Mouse (Mus musculus): ENCODE measurements around the gene Rfx1.

Rfx1 gene

DNA sequence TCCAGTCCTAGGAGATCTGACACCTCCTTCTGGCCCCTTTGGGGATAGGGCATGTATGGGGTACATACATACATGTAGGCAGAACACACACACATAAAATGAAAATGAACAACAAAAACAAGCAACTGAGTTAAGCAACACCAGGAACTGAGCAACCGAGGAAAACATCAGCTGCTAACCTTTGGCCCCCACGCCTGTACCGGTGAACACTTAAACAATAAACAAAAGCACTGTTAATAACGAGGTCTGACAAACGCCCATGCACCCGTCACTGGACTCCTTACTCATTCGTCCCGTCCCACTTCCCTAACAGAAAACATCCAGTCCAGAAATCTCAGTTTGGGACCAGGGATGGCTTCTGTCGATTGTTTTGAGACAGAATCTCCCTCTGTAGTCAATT is 22.6 kb downstream of the Rfx1 start:
- DNase-seq (ENCODE audit: low spot score in 2 of 2) = no peak

DNA sequence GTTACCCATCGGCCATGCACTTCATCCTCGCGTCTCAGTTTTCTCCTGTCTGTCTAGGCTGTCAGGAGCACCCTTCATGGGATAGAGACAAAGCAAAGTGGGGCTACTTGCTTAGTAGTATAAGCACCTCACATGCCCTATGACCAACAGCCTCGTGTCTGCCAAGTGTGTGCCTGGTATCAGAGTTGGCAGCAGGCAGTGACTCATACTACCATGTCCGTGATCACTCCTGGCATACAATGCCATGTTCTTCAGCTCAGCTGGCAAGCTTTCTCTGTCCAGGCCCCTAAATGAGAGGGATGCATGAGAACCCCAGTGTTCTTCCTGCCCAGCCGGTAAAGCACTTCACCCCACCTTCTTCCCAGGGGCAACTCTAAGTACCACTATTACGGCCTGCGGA is 24.0 kb downstream of the Rfx1 start:
- no peak for DNase-seq (ENCODE audit: low spot score in 2 of 2)

DNA sequence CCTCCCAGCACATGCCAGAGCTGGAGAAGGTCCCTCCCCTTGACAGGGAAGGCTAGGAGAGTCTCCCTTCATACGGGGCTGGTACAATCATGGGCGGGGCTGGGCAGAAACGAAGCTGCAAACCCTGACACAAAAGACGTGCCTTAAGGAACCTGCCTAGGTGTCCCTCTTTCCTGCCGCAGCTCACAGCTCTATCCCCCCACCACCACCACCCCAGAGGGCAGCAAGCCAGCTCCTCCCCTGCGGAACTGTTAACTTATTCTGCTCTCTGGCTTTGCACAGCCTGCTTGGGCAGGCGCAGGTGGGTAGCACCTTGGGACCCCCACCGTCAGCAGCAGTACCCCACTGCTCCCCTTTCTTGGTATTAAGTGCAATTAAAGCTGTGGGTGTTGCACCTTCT is 29.4 kb downstream of the Rfx1 start:
- DNase-seq (ENCODE audit: low spot score in 2 of 2) = no peak

DNA sequence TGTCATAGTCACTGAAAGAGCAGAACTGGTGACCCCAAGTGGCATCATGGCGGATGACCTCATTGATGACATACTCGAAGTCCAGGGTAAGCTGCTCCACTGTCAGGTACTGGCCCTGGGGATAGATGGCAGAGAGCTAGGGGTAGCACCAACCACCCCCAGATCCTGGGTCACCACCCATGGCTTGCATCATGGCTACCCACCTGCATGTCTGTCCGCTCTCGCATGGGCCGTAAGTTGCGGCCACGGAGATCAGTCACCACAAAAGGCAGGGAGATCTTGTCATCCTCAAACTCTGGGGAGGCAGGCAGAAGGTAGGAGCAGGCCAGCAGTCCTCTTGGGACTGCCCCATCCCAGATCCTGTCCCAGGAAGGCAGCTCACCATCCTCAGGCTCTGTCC is 31.7 kb downstream of the Rfx1 start:
- DNase-seq (ENCODE audit: low spot score in 2 of 2) = no peak

DNA sequence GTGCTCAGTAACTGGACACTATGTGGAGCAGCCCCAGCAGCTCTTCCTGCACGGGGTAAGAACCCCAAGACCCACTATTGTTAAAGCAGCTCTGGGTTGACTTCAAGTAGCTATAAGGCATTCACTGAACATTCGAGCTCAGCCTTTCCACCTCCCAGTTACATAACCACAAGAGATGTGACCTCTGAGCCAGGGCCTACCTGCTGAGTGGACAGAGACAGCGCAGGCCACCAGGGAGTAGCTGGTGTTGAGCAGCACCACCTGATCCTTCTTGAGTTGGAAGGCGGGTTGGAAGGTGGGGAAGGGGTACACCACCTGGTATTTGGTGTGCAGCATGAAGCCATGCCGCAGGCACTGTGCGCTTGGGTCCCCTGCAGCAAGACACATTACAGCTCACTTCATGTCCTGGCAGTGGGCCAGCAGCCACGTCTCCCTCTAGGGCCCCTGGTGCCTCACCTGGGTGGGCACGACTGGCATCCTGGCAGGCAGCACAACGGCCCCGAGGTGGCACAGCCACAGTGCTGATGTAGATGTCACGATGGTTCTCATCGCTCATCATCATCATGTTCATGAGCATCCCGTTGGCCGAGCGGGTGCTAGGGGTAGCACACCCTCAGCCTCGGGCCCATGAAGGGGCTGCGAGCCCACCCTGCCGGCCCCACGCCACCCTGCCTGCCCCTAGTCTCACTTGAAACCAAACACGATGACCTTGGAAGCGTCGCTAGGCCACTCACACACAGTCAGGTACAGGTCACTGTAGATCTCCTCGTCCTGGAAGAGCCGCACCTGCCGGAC is 35.0 kb downstream of the Rfx1 start:
- DNase-seq (ENCODE audit: low spot score in 2 of 2) = no peak

DNA sequence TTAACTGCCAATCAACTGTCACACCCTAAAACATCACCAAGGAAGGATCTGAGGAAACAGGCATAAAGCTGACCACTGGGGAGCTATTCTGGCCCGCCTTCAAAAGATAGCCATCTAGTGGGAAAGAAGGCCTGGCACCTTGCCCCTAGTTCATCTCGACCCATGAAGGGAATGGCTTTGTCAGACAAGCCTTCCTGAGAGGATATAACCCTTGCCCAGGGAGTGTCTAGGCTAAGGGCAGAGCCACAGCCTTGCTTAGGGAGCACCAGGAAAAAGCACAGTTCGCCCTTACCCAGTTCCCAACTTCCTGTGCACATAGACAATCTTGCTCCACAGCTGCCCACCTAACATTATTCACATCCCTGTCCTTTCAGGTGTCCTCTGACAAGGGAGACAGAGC is 37.0 kb downstream of the Rfx1 start:
- DNase-seq (ENCODE audit: low spot score in 2 of 2) = peak in 1 of 2 experiments; percentile 3

DNA sequence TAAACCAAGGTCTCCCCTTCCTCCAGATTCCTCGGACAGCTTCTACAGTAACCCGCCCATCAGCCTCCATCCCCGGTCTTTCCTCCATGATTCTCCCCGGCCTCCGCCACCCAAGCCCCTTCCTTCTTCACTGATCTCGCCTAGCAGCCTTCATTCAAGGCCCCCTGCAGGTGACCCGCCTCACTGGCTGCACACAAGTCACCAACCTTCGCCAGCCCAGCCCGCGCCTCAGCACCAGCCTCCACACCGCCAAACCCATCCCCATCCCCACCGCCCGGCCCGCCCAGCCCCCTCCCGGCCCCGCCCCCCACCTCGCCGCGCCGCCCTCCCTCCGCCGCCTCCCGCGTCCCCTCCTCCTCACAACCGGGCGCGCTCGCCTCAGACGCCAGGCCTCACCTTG is 37.6 kb downstream of the Rfx1 start:
- peak; percentile 24 to 47 for DNase-seq (ENCODE audit: low spot score in 2 of 2)

DNA sequence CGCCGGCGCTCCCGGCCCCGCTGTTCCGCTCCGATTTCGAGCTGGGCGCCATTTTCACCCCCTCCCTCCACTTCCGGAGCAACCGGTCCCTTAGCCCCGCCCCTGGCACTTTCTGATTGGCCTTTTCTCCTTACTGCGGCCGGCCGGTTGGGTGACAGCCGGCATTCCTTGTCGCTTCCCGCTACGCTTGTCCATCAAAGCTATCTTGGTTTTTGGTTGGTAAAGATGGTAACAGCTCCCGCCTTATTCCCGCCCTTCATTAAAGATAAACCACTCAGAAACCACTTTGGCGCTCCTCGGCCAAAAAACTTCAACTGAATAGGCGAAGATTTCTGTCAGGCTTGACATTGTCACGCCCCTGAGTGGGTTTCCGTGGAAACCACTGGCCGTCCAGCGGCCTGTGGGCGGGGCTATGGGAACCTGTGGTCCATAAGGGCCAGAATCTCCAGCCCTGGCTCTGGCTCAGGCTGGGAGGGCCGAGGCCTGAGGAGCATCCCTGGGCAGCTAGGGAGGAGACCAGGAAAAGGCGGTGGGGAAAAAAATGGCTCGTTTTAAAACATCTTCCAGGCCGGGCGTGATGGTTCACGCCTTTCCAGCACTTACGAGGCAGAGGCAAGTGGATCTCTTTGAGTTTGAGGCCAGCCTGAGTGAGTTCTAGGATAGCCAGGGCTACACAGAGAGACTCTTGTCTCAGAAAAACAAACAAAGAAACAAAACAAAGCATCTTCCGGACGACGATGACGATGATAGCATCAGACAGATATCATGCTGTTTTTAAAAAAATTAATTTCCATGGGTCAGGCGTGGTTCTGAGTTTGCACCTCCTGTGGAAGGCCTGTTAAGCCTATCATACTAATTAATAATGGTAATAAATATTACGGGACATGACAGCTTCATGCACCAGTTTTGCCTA is 38.3 kb downstream of the Rfx1 start, which contains the start of gene Dcaf15:
Gene Dcaf15 (minus strand): TSS at position 72 of the 913 bp plus-strand sequence.
- DNase-seq (ENCODE audit: low spot score in 2 of 2) = peak; percentile 97

DNA sequence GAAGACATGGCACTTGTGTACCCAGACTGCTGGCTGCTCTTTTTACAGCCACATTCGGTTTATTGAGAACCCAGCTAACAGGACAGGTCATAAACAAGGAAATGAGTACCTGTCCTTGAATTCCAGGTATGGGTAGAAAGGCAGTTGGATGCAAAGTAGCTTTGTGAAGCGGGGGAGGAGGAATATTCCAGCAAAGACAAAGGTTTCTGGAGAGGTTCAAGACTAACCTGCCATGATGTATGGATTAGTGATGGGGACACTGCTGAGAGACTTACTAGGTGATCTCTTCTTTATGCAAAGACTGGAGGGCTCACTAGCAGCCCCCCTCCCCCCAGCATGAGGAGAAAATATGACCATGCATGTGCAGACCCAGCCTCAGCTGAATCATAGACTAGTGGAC is 39.0 kb downstream of the Rfx1 start:
- DNase-seq (ENCODE audit: low spot score in 2 of 2) = peak in 1 of 2 experiments; percentile 3

DNA sequence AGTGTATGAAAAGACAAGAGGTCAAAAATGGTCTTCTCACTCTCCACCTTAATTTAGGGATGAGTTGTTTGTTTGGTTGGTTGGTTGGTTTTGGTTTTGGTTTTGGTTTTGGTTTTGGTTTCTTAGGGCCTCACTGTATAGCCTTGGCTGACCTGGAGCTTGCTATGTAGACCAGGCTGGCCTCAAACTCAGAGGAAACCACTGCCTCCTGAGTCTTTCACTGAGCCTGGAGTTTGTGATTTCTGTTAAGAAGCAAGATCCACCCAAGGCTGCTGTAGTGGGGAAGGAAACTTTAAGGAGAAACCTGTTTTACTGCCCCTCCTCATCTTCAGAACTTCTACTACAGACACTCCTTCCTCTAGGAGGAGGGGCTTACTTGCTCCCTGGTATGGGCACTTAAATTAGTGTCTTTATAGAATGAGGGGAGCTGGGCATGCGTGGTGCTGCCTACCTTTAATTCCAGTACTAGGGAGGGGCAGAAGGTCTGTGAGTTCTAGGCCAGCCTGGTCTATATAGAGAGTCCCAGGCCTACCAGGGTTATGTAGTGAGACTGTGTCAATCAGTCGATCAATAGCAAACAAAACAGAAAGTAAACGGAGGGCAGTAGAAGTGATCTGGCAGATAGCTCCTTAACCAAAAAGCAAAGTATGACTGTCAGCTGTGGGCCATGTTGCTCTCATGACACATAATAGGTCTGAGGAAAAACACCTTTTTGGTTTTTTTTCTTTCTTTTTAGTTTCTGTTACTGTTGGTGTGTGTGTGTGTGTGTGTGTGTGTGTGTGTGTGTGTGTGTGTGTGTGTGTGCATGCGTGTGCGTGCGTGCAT is 39.8 kb downstream of the Rfx1 start:
- no peak for DNase-seq (ENCODE audit: low spot score in 2 of 2)

DNA sequence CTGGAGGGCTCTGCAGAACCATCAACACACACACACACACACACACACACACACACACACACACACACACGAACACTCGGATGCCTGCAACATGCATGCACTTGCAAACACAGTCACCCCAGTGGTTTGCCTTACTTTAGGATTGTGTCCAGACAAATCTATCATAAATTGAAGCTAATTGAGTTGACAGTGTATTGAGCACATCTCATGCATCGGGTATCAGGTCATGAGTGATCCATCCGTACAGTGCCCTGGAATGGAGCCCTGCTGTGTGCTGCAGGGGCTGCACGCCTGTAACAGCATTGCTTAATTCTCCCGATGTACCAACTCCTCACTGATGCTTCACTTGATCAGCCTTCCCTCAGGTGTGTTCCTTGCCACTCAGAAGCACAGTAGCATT is 49.0 kb downstream of the Rfx1 start:
- DNase-seq (ENCODE audit: low spot score in 2 of 2) = no peak

DNA sequence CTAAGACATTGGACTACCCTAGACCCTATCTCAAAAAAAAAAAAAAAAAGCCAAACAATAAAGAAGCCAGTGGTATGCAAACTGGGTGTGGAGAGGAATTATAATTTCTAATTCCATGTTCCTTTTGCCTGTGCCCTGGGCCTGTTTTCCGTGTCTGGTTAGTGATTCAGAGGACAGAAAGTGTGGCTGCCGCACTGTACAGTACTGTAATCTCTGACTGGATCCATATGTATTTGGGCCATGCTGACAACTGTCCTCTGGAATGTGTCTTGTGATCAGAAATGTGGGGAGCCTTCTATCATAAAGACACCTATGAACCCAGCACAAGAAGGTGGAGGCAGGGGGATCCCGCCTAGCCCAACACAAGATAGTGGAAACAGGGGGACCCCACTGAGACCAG is 55.5 kb downstream of the Rfx1 start:
- no peak for DNase-seq (ENCODE audit: low spot score in 2 of 2)

DNA sequence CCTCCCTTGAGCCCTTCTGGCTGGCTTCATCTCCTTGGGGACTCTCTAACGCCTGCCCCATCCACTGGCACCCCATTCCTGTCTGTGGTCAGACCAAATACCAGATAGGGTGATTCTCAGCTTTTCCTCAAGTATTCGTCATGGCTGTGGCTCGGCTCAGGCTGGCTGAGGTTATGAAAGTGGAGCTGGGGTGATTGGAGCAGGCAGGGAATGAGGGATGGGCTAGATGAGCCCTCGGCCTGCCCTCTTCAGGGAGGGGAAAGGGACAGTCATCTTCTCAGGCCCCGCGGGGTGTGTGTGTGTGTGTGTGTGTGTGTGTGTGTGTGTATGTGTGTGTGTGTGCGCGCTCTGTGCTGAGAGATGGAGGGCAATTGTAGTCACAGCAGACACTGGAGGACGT is 59.0 kb downstream of the Rfx1 start, which contains the start of gene Podnl1:
Gene Podnl1 (plus strand): TSS at position 334 of the 400 bp plus-strand sequence.
- DNase-seq (ENCODE audit: low spot score in 2 of 2) = no peak

DNA sequence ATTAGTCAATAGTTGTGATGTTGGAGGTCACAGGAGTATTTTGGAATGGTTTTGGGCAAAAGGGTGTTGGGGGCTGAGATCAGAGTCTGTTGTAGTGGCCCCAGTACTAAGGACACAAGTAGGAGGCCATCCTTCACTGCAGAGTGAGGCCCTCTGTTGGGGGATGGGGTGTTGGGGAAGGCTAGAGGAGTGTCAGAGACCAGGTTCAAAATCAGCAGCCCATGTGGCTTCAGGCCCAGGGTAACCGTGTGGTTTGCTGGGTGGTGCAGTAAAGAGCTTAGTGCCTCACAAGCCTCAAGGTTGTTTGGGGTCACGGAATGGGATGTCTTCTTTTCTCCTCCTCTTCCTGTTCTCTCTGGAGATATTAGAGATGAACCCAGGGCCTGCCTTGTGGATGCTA is 60.1 kb downstream of the Rfx1 start:
- DNase-seq (ENCODE audit: low spot score in 2 of 2) = no peak

DNA sequence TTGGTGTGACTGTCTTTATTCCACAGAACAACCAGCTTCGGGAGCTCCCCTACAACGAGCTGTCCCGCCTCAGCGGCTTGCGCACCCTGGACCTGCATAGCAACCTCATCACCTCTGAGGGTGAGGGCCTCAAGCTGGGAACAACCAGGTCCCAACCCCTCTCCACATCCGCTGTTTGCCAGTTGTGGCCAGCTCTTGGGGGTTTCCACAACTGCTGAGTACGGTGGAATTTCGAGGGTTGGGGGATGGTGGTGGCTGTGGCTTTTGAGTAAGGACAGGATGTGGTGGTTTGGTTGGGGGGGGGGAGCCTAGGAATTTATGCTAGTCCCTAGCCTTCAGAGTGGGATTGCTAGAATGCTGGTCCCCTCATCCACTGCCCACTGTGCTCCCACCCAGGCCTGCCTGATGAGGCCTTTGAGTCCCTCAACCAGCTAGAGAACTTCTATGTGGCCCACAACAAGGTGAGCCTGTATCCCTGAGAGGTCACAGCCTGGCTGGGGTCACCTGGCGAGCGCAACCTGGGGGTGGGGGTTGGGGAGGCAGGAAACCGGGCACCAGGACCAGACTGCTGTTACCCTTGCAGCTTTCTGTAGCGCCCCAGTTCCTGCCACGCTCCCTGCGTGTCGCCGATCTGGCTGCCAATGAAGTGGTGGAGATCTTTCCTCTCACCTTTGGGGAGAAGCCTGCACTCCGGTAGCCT is 60.7 kb downstream of the Rfx1 start:
- no peak for DNase-seq (ENCODE audit: low spot score in 2 of 2)

DNA sequence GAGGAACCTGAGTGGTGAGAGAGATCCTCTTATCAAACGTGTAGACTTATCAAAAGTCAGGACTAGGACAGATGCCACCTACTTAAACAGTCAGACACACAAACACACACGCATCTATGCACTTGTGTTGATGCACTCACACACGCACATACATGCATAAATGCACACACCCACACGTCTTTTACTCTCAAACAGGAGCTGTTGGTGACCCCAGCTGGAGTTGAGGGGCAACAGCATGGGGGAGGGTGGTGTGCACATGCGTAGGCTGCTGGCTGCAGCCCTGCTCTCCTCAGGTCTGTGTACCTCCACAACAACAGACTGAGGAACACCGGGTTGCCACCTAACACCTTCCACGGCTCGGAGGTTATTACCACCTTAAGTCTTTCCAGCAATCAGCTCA is 61.6 kb downstream of the Rfx1 start:
- no peak for DNase-seq (ENCODE audit: low spot score in 2 of 2)

DNA sequence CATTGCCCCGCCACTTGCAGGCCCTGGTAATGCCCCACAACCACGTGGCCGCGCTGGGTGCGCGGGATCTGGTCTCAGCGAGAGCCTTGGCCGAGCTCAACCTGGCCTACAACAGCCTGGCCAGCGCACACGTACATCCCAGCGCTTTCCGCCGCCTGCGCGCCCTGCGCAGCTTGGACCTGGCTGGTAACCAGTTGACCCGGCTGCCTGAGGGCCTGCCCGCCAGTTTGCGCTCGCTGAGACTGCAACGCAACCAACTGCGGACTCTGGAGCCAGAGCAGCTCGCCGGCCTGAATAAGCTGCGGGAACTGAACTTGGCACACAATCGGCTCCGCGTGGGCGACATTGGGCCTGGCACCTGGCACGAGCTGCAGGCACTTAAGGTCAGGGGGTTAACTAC is 64.2 kb downstream of the Rfx1 start:
- no peak for DNase-seq (ENCODE audit: low spot score in 2 of 2)

DNA sequence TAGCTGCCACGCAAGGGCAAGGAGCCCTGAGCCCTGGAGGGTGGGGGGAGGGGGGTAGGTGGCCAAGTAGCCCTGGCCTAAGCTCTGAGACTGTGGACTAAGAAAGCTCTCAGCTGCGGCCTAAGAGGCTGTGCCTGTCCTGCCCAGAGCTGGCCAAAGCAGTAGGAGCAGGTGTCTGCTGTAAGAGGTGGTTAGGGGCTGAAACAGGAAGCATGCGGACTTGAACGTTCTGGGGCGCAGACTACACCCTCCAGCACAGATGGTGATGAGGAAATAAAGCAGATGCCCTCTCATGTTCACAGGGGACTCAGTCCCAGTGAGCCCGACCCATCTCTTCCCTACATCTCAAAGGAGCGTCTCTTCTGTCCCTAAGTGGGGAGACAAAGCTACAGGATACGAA is 65.6 kb downstream of the Rfx1 start:
- DNase-seq (ENCODE audit: low spot score in 2 of 2) = no peak

DNA sequence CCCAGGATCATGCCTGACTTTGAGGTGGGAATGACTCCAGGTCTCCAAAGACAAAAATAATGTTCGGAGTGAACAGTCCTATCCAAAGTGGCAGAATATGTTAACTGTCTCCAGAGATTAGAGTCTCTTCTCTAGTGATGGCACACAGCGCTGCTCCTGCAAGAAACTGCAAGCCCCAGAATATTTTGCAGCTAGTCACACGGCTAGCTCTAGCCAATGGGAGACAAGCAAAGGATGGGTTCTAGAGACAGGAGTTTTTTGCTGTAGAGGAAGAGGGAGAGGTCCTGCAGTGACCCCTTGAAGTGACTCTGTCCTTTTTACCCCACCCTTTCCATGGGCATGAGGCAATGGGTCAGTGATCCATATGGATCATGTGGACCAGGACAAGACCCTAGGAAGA is 71.2 kb downstream of the Rfx1 start:
- no peak for DNase-seq (ENCODE audit: low spot score in 2 of 2)

DNA sequence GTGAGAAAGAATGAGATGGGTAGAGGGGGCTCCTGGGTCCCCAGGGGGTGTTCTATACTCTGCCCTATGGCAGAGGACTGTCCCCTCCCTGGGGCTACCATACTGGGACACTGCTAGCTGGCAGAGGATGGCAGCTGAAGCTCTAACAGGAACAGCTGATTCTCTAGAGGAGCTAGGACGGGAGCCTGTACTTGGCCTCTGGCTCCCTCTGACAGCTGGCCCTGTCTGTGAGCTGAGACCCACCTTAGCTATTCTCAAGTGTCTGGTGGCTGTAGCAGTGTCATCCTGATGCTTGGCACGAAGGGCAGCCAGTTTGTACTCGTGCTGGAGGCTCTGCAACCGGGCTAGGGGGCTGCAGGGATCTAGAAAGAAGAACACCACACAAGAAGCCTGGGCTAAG is 74.2 kb downstream of the Rfx1 start:
- no peak for DNase-seq (ENCODE audit: low spot score in 2 of 2)

DNA sequence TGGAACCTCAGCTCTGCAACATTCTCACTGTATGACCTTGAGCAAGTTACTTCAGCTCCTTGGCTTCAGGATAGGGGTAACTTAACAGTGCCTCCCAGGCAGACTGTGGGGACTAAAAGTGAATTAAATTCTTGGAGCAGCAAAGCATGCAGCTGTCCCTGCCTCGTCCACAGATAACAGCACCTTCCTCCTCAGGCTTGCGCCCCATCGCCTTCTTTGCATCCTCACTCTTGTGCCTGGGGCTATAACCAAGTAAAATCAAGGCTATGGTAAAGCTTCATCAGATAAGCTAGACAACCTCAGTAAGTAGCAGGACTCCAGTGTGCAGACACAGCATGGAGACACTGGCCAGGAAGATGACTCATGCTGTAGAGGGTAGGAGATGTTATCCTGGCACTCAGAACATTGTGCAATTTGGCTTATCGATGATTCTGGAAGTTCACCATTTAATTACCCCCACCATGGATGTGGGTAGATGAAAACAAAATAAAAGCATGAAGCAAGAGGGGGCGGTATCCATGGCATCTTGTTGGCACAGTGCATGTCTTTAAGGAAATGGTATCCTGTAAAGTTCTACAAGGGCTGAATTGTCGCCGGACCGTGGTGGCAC is 78.1 kb downstream of the Rfx1 start:
- DNase-seq (ENCODE audit: low spot score in 2 of 2) = no peak

Measured in frontal cortex, postnatal 36 days (tissue).